Mouse (Mus musculus): ENCODE data around the gene Odf3. TPM values are rescaled to one million over a fixed set of nuclear protein-coding genes. Genes with fewer than 3 reads are reported as not detected.

The Odf3 gene
- total RNA-seq (2015) = not detected in 2 replicates
- total RNA-seq (2017) = not detected in 2 replicates

- ATAC-seq (ENCODE audit: poor library complexity, severe bottlenecking) = no peak
Observed at GRCm38 (mm10) chr7:140847755-140848580, at the start of gene Odf3. Gene Odf3, plus strand, starts transcription at chr7:140847805.

- ATAC-seq (ENCODE audit: poor library complexity, severe bottlenecking) = no peak
Observed at GRCm38 (mm10) chr7:140798212-140798611, 49.4 kb upstream of the Odf3 start.

GRCm38 (mm10) chr7:140802629-140803028 lies 45.0 kb upstream of the Odf3 start:
- no peak for ATAC-seq (ENCODE audit: poor library complexity, severe bottlenecking)

GRCm38 (mm10) chr7:140805704-140806103 lies 41.9 kb upstream of the Odf3 start:
- peak; percentile 85 for ATAC-seq (ENCODE audit: poor library complexity, severe bottlenecking)

GRCm38 (mm10) chr7:140810496-140810895 lies 37.1 kb upstream of the Odf3 start:
- no peak for ATAC-seq (ENCODE audit: poor library complexity, severe bottlenecking)

- no peak for ATAC-seq (ENCODE audit: poor library complexity, severe bottlenecking)
Observed at GRCm38 (mm10) chr7:140811714-140812113, 35.9 kb upstream of the Odf3 start.

GRCm38 (mm10) chr7:140812850-140813249 lies 34.8 kb upstream of the Odf3 start:
- no peak for ATAC-seq (ENCODE audit: poor library complexity, severe bottlenecking)

- no peak for ATAC-seq (ENCODE audit: poor library complexity, severe bottlenecking)
Observed at GRCm38 (mm10) chr7:140820173-140820572, 27.4 kb upstream of the Odf3 start.

- ATAC-seq (ENCODE audit: poor library complexity, severe bottlenecking) = no peak
Observed at GRCm38 (mm10) chr7:140821305-140821652, 26.3 kb upstream of the Odf3 start.

- ATAC-seq (ENCODE audit: poor library complexity, severe bottlenecking) = peak; percentile 43; the same call in 1 of the 2 replicates
Observed at GRCm38 (mm10) chr7:140821653-140822329, 25.8 kb upstream of the Odf3 start, which contains the start of gene Zfp941. Gene Zfp941, minus strand, starts transcription at chr7:140822178.

GRCm38 (mm10) chr7:140822731-140823130 lies 24.9 kb upstream of the Odf3 start:
- no peak for ATAC-seq (ENCODE audit: poor library complexity, severe bottlenecking)

- ATAC-seq (ENCODE audit: poor library complexity, severe bottlenecking) = peak; percentile 56
Observed at GRCm38 (mm10) chr7:140828171-140828881, 19.3 kb upstream of the Odf3 start.

GRCm38 (mm10) chr7:140831447-140831846 lies 16.2 kb upstream of the Odf3 start:
- no peak for ATAC-seq (ENCODE audit: poor library complexity, severe bottlenecking)

GRCm38 (mm10) chr7:140833341-140833740 lies 14.3 kb upstream of the Odf3 start:
- no peak for ATAC-seq (ENCODE audit: poor library complexity, severe bottlenecking)

GRCm38 (mm10) chr7:140834968-140835757 lies 12.4 kb upstream of the Odf3 start, which contains the start of gene Urah:
Gene Urah, plus strand, starts transcription at chr7:140835018.
- no peak for ATAC-seq (ENCODE audit: poor library complexity, severe bottlenecking)

- no peak for ATAC-seq (ENCODE audit: poor library complexity, severe bottlenecking)
Observed at GRCm38 (mm10) chr7:140835758-140836087, 11.9 kb upstream of the Odf3 start.

- ATAC-seq (ENCODE audit: poor library complexity, severe bottlenecking) = no peak
Observed at GRCm38 (mm10) chr7:140836243-140837115, 11.1 kb upstream of the Odf3 start.

- no peak for ATAC-seq (ENCODE audit: poor library complexity, severe bottlenecking)
Observed at GRCm38 (mm10) chr7:140839556-140839955, 8.0 kb upstream of the Odf3 start.
